Mouse (Mus musculus): Measurements from ENCODE around the gene Gm6040. TPM values are rescaled to one million over a fixed set of nuclear protein-coding genes. Genes with fewer than 3 reads are reported as not detected.

Gene Gm6040
- not detected for total RNA-seq (2021)
- long read RNA-seq, experiment 1, result 0 reads
- long read RNA-seq, experiment 2, result 0 reads

DNA sequence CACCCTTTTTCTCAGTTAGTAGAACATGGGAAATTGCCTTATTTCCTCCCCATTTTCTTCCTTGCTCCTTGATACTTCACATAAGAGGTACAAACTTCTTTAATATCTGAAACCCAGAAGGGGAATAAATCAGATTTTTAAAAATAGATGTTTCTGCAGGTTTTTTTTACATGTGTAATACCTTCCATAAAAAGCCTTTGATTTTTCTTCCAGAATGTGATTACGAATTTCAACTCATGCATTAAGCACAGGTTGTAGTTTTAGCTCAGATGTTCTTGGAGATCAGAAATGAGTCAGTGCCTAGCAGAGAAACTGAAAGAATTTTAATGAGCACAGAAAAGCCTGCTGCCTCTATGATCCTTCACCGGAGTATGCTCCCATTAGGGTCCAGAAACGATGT is at the start of gene Gm6040:
Gene Gm6040 (minus strand): TSS at position 101 of the 400 bp plus-strand sequence.
- no peak for DNase-seq (ENCODE audit: low spot score)

DNA sequence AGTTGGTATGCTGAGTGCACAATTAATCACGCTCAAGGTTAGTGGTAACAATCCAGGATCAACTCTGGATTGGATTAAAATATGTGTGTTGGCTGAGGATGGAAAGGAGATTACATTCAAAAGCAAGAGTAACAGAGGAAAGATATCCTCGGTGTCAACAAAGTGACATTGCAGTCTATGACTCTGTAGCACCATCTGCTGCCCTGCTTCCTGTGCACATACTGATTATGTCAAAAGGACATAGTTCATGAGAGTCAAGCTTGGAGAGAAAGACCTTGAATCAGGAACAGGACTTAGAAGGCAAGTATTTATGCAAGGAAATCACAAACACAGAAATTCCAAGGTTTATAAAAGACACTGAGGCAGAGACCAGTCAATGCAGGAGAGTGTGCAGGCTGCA is 42.7 kb upstream of the Gm6040 start:
- no peak for DNase-seq (ENCODE audit: low spot score)

DNA sequence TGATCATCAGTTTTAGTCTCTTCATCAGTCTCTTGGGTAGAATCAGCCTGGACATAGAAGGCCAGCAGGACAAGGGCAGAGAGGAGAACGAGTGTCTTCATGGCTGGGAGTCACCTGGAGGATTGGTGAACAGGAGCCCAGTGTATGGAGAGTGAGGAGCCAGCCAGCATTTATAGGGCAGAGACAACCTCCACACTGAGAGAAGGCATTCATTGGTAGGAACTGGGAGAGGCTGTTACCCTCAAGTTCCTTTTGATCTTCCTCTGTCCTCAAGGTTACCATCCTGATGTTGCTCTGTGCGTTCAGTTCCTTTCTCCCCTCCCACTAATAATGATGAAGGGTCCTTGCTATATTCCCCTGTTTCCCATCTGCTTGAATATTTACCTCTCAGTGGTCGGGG is 22.7 kb upstream of the Gm6040 start, which contains the start of gene AY761185:
Gene AY761185 (minus strand): TSS at position 101 of the 400 bp plus-strand sequence.
- no peak for DNase-seq (ENCODE audit: low spot score)

DNA sequence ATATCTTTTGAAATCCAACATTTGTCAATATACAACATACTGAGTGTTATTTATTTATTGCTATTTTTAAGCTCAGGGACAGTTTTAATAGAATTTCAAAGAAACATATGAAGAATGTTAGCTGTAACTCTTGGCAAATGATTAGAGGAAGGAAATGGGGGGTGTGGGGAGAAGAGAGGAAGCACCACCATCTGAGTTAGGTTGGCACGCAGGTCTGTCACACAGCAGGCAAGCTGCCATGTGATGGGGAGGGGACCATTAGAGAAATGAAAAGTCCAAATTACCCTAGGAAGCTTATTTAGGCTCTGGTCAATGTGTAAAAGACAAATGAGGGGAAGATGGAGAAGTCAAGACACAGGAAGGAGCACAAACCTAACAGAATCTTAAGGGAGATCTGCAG is 9.6 kb downstream of the Gm6040 start:
- no peak for DNase-seq (ENCODE audit: low spot score)

DNA sequence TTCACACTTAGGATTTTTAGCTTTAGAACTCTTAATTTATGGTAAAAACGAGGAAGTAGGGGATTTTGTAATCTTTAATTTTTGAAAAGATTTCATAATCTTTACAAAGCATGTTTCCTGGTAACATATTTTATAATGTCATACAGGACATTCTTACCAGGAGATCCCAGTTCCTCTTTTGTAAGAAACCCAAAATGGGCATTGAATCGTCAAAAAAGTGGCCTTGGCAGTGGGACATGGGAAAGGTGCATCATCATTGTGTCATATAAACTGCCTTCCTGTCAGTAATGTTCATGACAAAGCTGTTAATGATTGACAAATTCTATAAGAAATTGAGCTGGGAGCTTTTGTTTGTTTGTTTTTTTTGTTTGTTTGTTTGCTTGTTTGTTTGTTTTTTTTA is 13.6 kb downstream of the Gm6040 start:
- no peak for DNase-seq (ENCODE audit: low spot score)

DNA sequence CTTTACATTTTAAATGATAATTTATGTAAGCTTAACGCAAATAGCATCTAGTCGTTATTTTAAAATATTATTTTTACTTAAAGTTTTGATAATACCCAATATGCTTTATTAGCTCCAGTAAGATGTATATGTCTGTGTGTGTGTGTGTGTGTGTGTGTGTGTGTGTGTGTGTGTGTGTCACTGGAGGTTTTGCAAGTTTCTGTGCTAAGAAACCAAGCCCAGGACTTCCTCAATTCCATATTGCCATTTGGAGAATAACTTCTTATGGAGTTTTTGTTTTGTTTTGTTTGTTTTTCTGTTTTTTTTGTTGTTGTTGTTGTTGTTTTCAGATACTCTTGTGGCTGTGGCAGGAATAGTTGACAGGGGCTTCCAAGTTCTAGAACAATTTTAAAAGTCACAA is 14.8 kb downstream of the Gm6040 start:
- DNase-seq (ENCODE audit: low spot score), result no peak

DNA sequence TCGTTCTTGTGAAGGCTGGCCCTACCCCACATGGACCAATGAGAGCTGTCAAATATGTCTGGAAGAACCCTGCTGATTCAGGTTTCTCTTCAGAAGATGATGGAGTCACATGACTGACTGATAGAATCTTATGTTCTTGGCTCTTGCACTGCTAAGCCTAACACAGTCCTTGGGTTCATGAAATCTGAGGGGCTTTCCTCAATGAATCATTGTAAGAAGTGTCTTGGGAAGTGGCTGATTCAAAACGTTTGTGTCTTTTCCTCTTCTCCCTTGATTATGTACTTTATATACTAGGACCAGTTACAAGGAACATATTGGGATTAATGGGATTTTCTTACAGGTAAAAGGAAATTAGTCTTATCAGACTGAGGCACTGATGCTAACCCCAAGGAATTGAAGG is 19.3 kb downstream of the Gm6040 start, which contains the start of gene Gm15056:
Gene Gm15056 (minus strand): TSS at position 101 of the 400 bp plus-strand sequence.
- DNase-seq (ENCODE audit: low spot score), result no peak

DNA sequence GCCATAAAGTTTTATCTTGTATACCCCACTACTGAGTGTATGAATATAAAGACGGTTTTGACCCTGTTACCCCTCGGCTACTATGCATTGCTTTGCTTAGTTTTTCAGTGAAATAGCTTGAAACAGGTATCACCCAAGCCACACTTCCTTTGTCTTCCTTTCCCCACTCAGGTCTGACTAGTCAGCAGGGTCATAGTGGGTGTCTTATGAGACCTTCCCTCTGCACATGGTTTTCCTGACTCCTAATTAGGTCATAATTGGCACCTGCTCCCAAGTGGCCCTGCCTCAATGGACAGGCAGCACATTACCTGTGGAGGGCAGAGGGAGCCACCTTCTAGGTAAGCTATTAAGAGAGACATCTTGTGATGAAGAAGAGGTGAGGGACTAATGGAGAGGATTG is 29.5 kb downstream of the Gm6040 start, which contains the start of gene Defb33:
Gene Defb33 (plus strand): TSS at position 301 of the 400 bp plus-strand sequence.
- no peak for DNase-seq (ENCODE audit: low spot score)

DNA sequence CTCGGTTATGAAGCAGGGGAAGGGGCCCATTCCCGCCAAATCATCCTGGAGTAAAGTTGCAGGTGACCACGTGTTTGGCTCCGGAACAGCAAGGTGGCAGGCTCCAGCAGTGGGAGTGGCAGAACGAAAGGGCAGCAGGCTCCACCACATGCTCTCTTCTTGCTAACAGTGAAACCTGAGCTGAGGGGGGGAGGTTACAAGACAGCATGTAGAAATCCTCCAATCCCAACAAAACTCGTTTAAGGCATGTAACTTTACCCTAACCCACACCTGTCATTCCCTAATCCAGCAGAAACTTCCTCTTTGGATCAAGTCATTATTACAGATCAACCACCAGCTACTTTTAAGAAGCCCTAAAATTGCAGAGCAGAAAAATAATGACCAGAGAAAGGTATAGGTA is 47.3 kb downstream of the Gm6040 start:
- DNase-seq (ENCODE audit: low spot score), result no peak

Other genes starting within 250 kb of the Gm6040 start
- not detected for gene Defb33, start 29.4 kb downstream of the Gm6040 start, total RNA-seq (2021)
- not detected for gene Gm15056, start 19.4 kb downstream of the Gm6040 start, total RNA-seq (2021)
- gene AY761185, start 22.6 kb upstream of the Gm6040 start, total RNA-seq (2021), result not detected
- gene Defa21, start 103.5 kb upstream of the Gm6040 start, total RNA-seq (2021), result not detected
- gene Defa23, start 133.0 kb upstream of the Gm6040 start, total RNA-seq (2021), result not detected
- gene Defa35, start 143.0 kb upstream of the Gm6040 start, total RNA-seq (2021), result not detected
- gene Defa25, start 162.4 kb upstream of the Gm6040 start, total RNA-seq (2021), result not detected
- not detected for gene Gm14851, start 174.0 kb upstream of the Gm6040 start, total RNA-seq (2021)
- gene Defa30, start 212.6 kb upstream of the Gm6040 start, total RNA-seq (2021), result not detected
- gene Defa22, start 240.2 kb upstream of the Gm6040 start, total RNA-seq (2021), result not detected

Measured in gastrocnemius, adult 18-20 months (tissue).